Mouse (Mus musculus) stomach, embryonic 16.5 days (tissue): ENCODE results near the gene Gltpd2. TPM values are rescaled to one million over a fixed set of nuclear protein-coding genes. Genes with fewer than 3 reads are reported as not detected.
"Not testable (repeated sequence)": the region's sequence is repeated elsewhere in the genome, so short reads cannot be mapped to it uniquely, and the experiment has no call there.

ENCODE experiments used
- ATAC-seq: fragments of 200-750 bp; cut with Nextera tagmentation; 2 replicates; pipeline ENCODE4 v1.8.0; 2017; ENCODE audit warnings: moderate number of reproducible peaks, moderate TSS enrichment; ENCODE audit not compliant: insufficient read depth, low FRiP score
- H3K27ac ChIP-seq: fragments of 300-500 bp; sonication (generic); 2 replicates; pipeline ENCODE4 v1.5.1; 2014; ENCODE audit warnings: low read length
- H3K27me3 ChIP-seq: fragments of 300-500 bp; sonication (generic); 2 replicates; pipeline ENCODE4 v1.6.1; 2014; ENCODE audit warnings: low read length, control low read depth, mixed read lengths; ENCODE audit not compliant: control insufficient read depth, insufficient read depth
- H3K36me3 ChIP-seq: fragments of 300-500 bp; sonication (generic); 2 replicates; pipeline ENCODE4 v1.6.1; 2014; ENCODE audit warnings: low read length; ENCODE audit not compliant: control insufficient read depth, insufficient read depth
- H3K4me1 ChIP-seq: fragments of 300-500 bp; sonication (generic); 2 replicates; pipeline ENCODE4 v1.6.1; 2014; ENCODE audit warnings: low read length, control low read depth, mixed read lengths; ENCODE audit not compliant: control insufficient read depth, insufficient read depth
- H3K4me2 ChIP-seq: fragments of 300-500 bp; sonication (generic); 2 replicates; pipeline ENCODE4 v1.6.1; 2014; ENCODE audit warnings: low read depth, low read length, mixed read lengths
- H3K4me3 ChIP-seq: fragments of 300-500 bp; sonication (generic); replicated peaks from 2 replicates; pipeline ENCODE4 v1.5.1; 2014; ENCODE audit warnings: mild to moderate bottlenecking, low read length
- H3K9ac ChIP-seq: fragments of 300-500 bp; sonication (generic); 2 replicates; pipeline ENCODE4 v1.6.1; 2014; ENCODE audit warnings: low read length
- H3K9me3 ChIP-seq: fragments of 300-500 bp; sonication (generic); replicated peaks from 2 replicates; pipeline ENCODE4 v1.6.1; 2016; ENCODE audit warnings: low read length, control low read depth; ENCODE audit not compliant: control insufficient read depth
- WGBS: fragments of 180-500 bp; shearing (Covaris S2); extraction: QIAGEN DNeasy Blood & Tissue Kit; methylation state at CpG from one replicate; pipeline ENCODE4 v1.1.7; 2014; 5-methylcytosine and 5-hydroxymethylcytosine counted together
- polyA plus RNA-seq: library from polyadenylated mRNA; unstranded; fragments of >200 nt; fragmentation: Nextera tagmentation; extraction: Ambion mirVana; gene quantifications from 2 replicates; pipeline ENCODE4 v1.2.1, GENCODE M21; 2015

The Gltpd2 gene
- polyA plus RNA-seq, 1 experiment from 2014 or later: 2.0 TPM

- WGBS: 87% methylated on average over 7 of the region's 7 CpGs
Observed at GRCm38 (mm10) chr11:70511825-70512224, 7.2 kb upstream of the Gltpd2 start.

GRCm38 (mm10) chr11:70512709-70513342 lies 6.2 kb upstream of the Gltpd2 start:
- no peaks in the 10 kb centered on the region for H3K27me3 ChIP-seq
- no peak overlapping the region for H3K4me2 ChIP-seq
- H3K9ac ChIP-seq: no peak overlapping the region
- H3K36me3 ChIP-seq: no peaks in the 10 kb centered on the region
- H3K27ac ChIP-seq: no peak overlapping the region
- no peak overlapping the region for H3K4me3 ChIP-seq
- ATAC-seq: no peak
- H3K9me3 ChIP-seq: no peaks in the 10 kb centered on the region
- WGBS: 74% methylated on average over 7 of the region's 7 CpGs
- H3K4me1 ChIP-seq: peaks cover 4% of the 10 kb centered on the region; the same call in 1 of the 2 replicates

More at GRCm38 (mm10) chr11:70511825-70512224, 7.2 kb upstream of the Gltpd2 start:
- H3K36me3 ChIP-seq: no peaks in the 10 kb centered on the region
- no peaks in the 10 kb centered on the region for H3K27me3 ChIP-seq
- no peak overlapping the region for H3K4me3 ChIP-seq
- ATAC-seq: no peak
- peaks cover 4% of the 10 kb centered on the region; the same call in 1 of the 2 replicates for H3K4me1 ChIP-seq
- H3K4me2 ChIP-seq: no peak overlapping the region
- H3K27ac ChIP-seq: no peak overlapping the region
- H3K9me3 ChIP-seq: no peaks in the 10 kb centered on the region
- H3K9ac ChIP-seq: no peak overlapping the region

DNA sequence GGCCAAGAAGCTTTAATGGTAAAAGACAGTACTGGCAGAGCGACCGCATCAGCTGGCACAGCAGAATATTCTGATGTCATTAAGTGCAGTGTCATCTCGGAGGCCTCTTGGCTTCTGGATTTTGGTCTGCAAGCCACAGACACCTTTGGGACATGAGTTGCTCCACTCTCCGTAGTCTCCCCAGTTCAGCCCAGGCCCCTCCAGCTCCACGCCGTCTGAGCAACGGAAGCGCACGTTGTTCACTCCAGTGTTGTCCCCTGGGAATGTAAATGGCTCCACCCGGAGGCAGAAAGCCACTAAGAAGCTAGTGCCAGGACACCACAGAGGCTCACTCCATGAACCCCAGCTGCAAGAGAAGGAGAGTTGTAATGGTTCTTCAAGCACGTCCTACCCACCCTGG lies 5.5 kb upstream of the Gltpd2 start:
- 61% methylated on average over 11 of the region's 11 CpGs for WGBS
- Histone ChIP-seq H3K4me3 (no peak overlapping the region), H3K27me3 (no peaks in the 10 kb centered on the region), H3K4me2 (no peak overlapping the region), H3K36me3 (no peaks in the 10 kb centered on the region), H3K27ac (no peak overlapping the region), H3K4me1 (peaks cover 4% of the 10 kb centered on the region; the same call in 1 of the 2 replicates), H3K9ac (no peak overlapping the region), H3K9me3 (no peaks in the 10 kb centered on the region)
- ATAC-seq: no peak

DNA sequence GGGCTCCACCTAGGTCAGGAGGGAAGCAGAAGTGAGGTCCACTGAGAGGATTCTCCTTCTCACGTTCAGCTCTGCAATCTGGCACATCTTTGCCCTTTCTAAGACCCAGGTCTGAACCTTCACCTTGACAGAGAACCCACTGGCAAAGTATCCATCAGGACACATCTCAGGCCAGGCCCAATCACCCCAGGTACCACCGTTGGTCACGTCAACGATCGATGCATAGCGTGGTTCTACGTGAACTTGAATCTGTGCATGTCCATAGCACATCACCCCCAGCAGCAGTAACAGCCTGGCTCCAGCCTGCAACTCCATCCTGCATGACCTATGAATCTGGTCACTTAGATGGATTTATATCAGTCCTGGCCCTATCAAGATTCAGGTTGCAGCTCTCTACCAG lies 4.7 kb upstream of the Gltpd2 start, which contains the start of gene Vmo1:
Vmo1 (minus strand) TSS at position 329 of the 400 bp plus-strand sequence.
- Histone ChIP-seq H3K9ac (no peak within 1 kb of the TSS), H3K4me3 (no peak within 1 kb of the TSS), H3K27me3 (no peaks in the 10 kb centered on the region), H3K9me3 (no peaks in the 10 kb centered on the region), H3K4me1 (peaks cover 4% of the 10 kb centered on the region; the same call in 1 of the 2 replicates), H3K36me3 (no peaks in the 10 kb centered on the region), H3K27ac (no peak within 1 kb of the TSS), H3K4me2 (no peak within 1 kb of the TSS)
- WGBS: 84% methylated on average over 7 of the region's 7 CpGs
- no peak for ATAC-seq

DNA sequence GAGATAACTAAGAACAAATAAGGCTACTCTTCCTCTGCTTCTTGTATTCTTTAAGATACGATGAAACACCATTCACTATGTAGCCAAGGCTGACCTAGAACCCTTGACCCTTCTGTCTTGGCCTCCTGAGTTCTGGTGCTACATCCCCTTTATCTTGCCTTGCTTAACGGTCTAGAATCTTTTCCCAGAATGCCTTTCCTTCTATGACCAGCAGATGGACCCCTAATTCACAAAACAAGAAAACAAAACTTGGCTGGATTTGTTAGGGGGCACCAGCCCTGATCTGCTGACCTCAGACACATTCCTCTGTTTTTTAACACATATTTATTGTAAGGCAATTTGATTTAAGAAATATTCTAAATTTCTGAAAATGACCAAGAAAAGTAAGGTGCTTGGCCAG lies 2.6 kb upstream of the Gltpd2 start:
- Histone ChIP-seq H3K27ac (no peak overlapping the region), H3K4me1 (no peaks in the 10 kb centered on the region), H3K4me3 (no peak overlapping the region), H3K36me3 (no peaks in the 10 kb centered on the region), H3K9ac (no peak overlapping the region), H3K9me3 (no peaks in the 10 kb centered on the region), H3K27me3 (no peaks in the 10 kb centered on the region), H3K4me2 (no peak overlapping the region)
- ATAC-seq: no peak
- 25% methylated on average over 2 of the region's 2 CpGs for WGBS

DNA sequence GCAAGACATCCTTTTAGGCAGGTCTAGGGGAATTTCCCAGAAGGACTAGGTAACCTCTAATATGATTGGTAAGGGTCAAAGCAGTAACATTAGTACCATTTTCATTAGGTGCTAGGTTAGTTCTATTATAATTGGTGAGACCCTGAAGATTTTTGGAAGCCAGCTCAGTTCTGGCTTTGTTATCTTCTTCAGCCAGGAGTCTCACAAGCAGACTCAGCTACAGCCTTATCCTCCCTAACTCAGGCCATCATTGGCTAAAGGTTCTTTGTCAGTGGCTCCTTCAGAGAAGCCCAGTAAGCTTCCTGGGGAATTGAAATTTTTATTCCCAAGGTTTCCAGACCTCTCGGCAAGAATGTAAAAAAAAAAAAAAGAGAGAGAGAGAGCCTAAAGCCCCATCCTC lies 560 bp upstream of the Gltpd2 start:
- no peaks in the 10 kb centered on the region for H3K36me3 ChIP-seq
- H3K4me2 ChIP-seq: no peak overlapping the region
- no peaks in the 10 kb centered on the region for H3K4me1 ChIP-seq
- no peaks in the 10 kb centered on the region for H3K27me3 ChIP-seq
- H3K27ac ChIP-seq: no peak overlapping the region
- 67% methylated on average over 1 of the region's 1 CpGs for WGBS
- no peaks in the 10 kb centered on the region for H3K9me3 ChIP-seq
- no peak overlapping the region for H3K9ac ChIP-seq
- ATAC-seq: no peak
- H3K4me3 ChIP-seq: no peak overlapping the region

DNA sequence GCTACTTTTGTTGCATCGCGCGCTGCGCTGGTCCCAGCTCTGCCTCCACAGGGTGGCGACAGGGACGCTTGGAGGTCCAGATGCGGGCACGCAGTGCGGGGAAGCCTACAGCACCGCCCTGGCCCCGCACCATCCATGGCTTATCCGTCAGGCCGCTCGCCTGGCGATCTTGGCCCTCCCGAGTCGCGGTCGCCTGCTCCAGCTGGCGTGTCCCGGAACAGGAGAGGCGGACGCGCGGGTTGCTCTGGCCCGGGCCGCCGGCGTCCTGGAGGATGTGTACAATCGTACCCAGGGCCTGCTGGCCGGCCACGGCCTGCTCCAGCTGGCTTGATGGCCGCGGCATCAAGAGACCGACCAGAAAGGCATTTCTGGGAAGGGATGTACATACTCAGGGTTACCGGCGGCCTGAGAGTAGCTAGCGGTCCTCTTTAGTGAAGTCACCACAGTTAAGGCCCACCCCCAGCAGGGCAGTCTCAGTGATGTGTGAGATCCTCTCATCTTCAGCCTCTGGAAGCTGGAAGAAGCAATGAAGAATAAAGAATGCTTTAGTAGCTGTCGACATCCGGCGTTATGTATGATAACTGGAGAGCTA lies 1.3 kb downstream of the Gltpd2 start:
- Histone ChIP-seq H3K36me3 (no peaks in the 10 kb centered on the region), H3K9ac (peak overlapping the region; percentile 76), H3K4me3 (peak overlapping the region; percentile 47), H3K4me2 (peak overlapping the region; percentile 63), H3K27ac (peak overlapping the region; percentile 83), H3K9me3 (no peaks in the 10 kb centered on the region), H3K4me1 (no peaks in the 10 kb centered on the region), H3K27me3 (no peaks in the 10 kb centered on the region)
- ATAC-seq: 0 out of 2 replicates have a peak, but pooled peaks have one; percentile 30
- WGBS: 14% methylated on average over 41 of the region's 41 CpGs

- not testable (repeated sequence) for H3K4me3 ChIP-seq, H3K9me3 ChIP-seq, H3K4me2 ChIP-seq, H3K27ac ChIP-seq, H3K9ac ChIP-seq, H3K4me1 ChIP-seq, H3K27me3 ChIP-seq, ATAC-seq
- peaks cover 16% of the 10 kb centered on the region for H3K36me3 ChIP-seq
- WGBS: 88% methylated on average over 8 of the region's 8 CpGs
Observed at GRCm38 (mm10) chr11:70523306-70523989, 4.5 kb downstream of the Gltpd2 start.

DNA sequence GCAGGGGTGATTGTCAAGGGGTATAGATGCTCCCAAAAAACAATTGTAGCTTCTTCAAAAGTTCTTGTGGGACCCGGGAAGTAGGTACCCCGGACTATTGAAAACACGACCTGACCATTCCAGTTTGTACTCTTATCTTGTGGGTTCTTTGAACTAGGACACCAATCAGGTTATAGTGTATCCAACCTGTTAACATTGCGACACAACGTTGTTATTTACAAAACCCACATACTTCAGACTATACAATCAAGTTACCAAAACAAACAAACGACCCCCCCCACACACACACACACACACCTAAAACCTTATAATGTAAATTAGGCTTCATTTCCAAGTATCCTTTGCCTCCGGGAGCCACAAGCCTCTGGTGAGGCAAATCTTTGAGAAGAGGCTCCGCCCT lies 5.8 kb downstream of the Gltpd2 start:
- ATAC-seq: peak; percentile 23; the same call in 1 of the 2 replicates
- Histone ChIP-seq H3K9ac (peak overlapping the region; percentile 48), H3K4me3 (peak overlapping the region; percentile 76), H3K27me3 (no peaks in the 10 kb centered on the region), H3K9me3 (no peaks in the 10 kb centered on the region), H3K36me3 (peaks cover 16% of the 10 kb centered on the region), H3K4me2 (peak overlapping the region; percentile 62), H3K27ac (no peak overlapping the region), H3K4me1 (peaks cover 9% of the 10 kb centered on the region)
- 5% methylated on average over 8 of the region's 8 CpGs for WGBS
